Mouse (Mus musculus) Patski (cell line): Measurements from ENCODE around the gene Acox3. TPM values are rescaled to one million over a fixed set of nuclear protein-coding genes. Genes with fewer than 3 reads are reported as not detected.

Experiments
- ATAC-seq: fragments of 100-300 bp; one replicate; pipeline ENCODE4 v1.8.0; 2021
- CTCF ChIA-PET: fragments of 350-600 bp; sonication (Branson Sonifier 250); formaldehyde crosslinking; loops from one replicate; lab custom pipeline; 2022; ENCODE audit warnings: inconsistent platforms; lab: Charles Lee
- POLR2A ChIA-PET: fragments of 350-600 bp; sonication (Branson Sonifier 250); formaldehyde crosslinking; loops from one replicate; lab custom pipeline; 2022; ENCODE audit warnings: antibody characterized with exemption, inconsistent platforms; lab: Charles Lee
- DNase-seq: peaks from one replicate; pipeline ENCODE4 v3.0.0-alpha.2; 2011; ENCODE audit warnings: low read depth, low spot score
- H3K27me3 ChIP-seq: fragments of 371-371 bp; one replicate; pipeline ENCODE4 v1.5.1; 2021
- CTCF ChIP-seq: fragments of 100-300 bp; IDR thresholded peaks from one replicate; pipeline ENCODE4 v1.5.1; 2021
- in situ Hi-C: fragments of 300-500 bp; cut with MboI; formaldehyde crosslinking; loops from 3 replicates; pipeline ENCODE4 v1.11.1; 2018; ENCODE audit warnings: low pct_unique_long_range_greater_than_20kb, mixed read lengths
- polyA plus RNA-seq: library from polyadenylated mRNA; unstranded; gene quantifications from one replicate; pipeline ENCODE4 v1.2.3, GENCODE M21; 2021

The Acox3 gene
- 44.7 TPM for polyA plus RNA-seq

GRCm38 (mm10) chr5:35582445-35583220 lies at the start of gene Acox3:
Gene Acox3, plus strand, starts transcription at chr5:35583040.
- TF ChIP-seq CTCF = no peak
- in situ Hi-C loops = no loop called here
- ChIA-PET CTCF (interaction anchor here (1.3 to 3.3 kb wide), 2 partner anchors 13 to 59 kb away, joined by 3 to 13 read pairs; no protein-coding TSS in a partner anchor), POLR2A (interaction anchor here (1.8 kb wide), 1 partner anchor 8 kb away, joined by 4 read pairs; the partner anchor contains the start of gene Trmt44)
- peak; percentile 75 for ATAC-seq
- DNase-seq = peak; percentile 87
- H3K27me3 ChIP-seq = no peaks in the 10 kb centered on the region

GRCm38 (mm10) chr5:35536271-35536670 lies 46.6 kb upstream of the Acox3 start:
- ATAC-seq (no peak), DNase-seq (no peak)
- CTCF ChIA-PET = interaction anchor here (1.0 to 1.6 kb wide), 4 partner anchors 11 to 26 kb away, joined by 3 to 7 read pairs (median 4); no protein-coding TSS in a partner anchor
- no peaks in the 10 kb centered on the region for H3K27me3 ChIP-seq
- in situ Hi-C loops = no loop called here
- POLR2A ChIA-PET = no interaction called here
- peak; percentile 65 for TF ChIP-seq CTCF

- no peaks in the 10 kb centered on the region for H3K27me3 ChIP-seq
- POLR2A ChIA-PET = no interaction called here
- DNase-seq = no peak
- no peak for ATAC-seq
- in situ Hi-C loops = no loop called here
- CTCF ChIA-PET = interaction anchor here (1.6 kb wide), 2 partner anchors 14 to 22 kb away, joined by 6 to 7 read pairs; no protein-coding TSS in a partner anchor
- TF ChIP-seq CTCF = no peak
Measured at GRCm38 (mm10) chr5:35537474-35537873, 45.4 kb upstream of the Acox3 start.

- no peak for TF ChIP-seq CTCF
- ChIA-PET CTCF (no interaction called here), POLR2A (no interaction called here)
- ATAC-seq (no peak), DNase-seq (no peak)
- in situ Hi-C loops = no loop called here
- no peaks in the 10 kb centered on the region for H3K27me3 ChIP-seq
Measured at GRCm38 (mm10) chr5:35538022-35538421, 44.8 kb upstream of the Acox3 start.

- ATAC-seq = no peak
- H3K27me3 ChIP-seq = peaks cover 5% of the 10 kb centered on the region
- TF ChIP-seq CTCF = no peak
- in situ Hi-C loops = no loop called here
- CTCF ChIA-PET = no interaction called here
- no peak for DNase-seq
- POLR2A ChIA-PET = interaction anchor here (0.7 kb wide), 1 partner anchor 169 kb away, joined by 3 read pairs; no protein-coding TSS in a partner anchor
Measured at GRCm38 (mm10) chr5:35539576-35539975, 43.3 kb upstream of the Acox3 start.

- no peak for TF ChIP-seq CTCF
- ATAC-seq (no peak), DNase-seq (no peak)
- H3K27me3 ChIP-seq = peaks cover 5% of the 10 kb centered on the region
- ChIA-PET CTCF (interaction anchor here (1.3 kb wide), 1 partner anchor 11 kb away, joined by 4 read pairs; no protein-coding TSS in a partner anchor), POLR2A (no interaction called here)
- in situ Hi-C loops = no loop called here
Measured at GRCm38 (mm10) chr5:35540555-35540954, 42.3 kb upstream of the Acox3 start.

GRCm38 (mm10) chr5:35541059-35541790 lies 41.6 kb upstream of the Acox3 start:
- in situ Hi-C loops = no loop called here
- ChIA-PET CTCF (interaction anchor here (1.0 to 1.3 kb wide), 2 partner anchors 11 to 15 kb away, joined by 3 to 4 read pairs; no protein-coding TSS in a partner anchor), POLR2A (no interaction called here)
- H3K27me3 ChIP-seq = peaks cover 5% of the 10 kb centered on the region
- DNase-seq (no peak), ATAC-seq (no peak)
- TF ChIP-seq CTCF = no peak

- in situ Hi-C loops = no loop called here
Measured at GRCm38 (mm10) chr5:35546127-35546526, 36.7 kb upstream of the Acox3 start.

GRCm38 (mm10) chr5:35551855-35552837 lies 30.7 kb upstream of the Acox3 start:
- no peaks in the 10 kb centered on the region for H3K27me3 ChIP-seq
- ChIA-PET POLR2A (interaction anchor here (1.1 kb wide), 1 partner anchor 15 kb away, joined by 3 read pairs; no protein-coding TSS in a partner anchor), CTCF (interaction anchor here (0.9 to 1.6 kb wide), 3 partner anchors 9 to 203 kb away, joined by 3 read pairs; no protein-coding TSS in a partner anchor)
- DNase-seq = no peak
- no peak for TF ChIP-seq CTCF
- in situ Hi-C loops = no loop called here
- ATAC-seq = no peak

More at GRCm38 (mm10) chr5:35546127-35546526, 36.7 kb upstream of the Acox3 start:
- ATAC-seq (no peak), DNase-seq (no peak)
- CTCF ChIA-PET = interaction anchor here (1.3 kb wide), 1 partner anchor 11 kb away, joined by 3 read pairs; no protein-coding TSS in a partner anchor
- H3K27me3 ChIP-seq = peaks cover 5% of the 10 kb centered on the region
- POLR2A ChIA-PET = no interaction called here
- no peak for TF ChIP-seq CTCF
